Mouse (Mus musculus): ENCODE measurements around the gene Sapcd1. TPM values are rescaled to one million over a fixed set of nuclear protein-coding genes. Genes with fewer than 3 reads are reported as not detected.
"Not testable (repeated sequence)": the region's sequence is repeated elsewhere in the genome, so short reads cannot be mapped to it uniquely, and the experiment has no call there.

Gene Sapcd1
- polyA plus RNA-seq, 1 experiment from 2014 or later, result 7.4 TPM

DNA sequence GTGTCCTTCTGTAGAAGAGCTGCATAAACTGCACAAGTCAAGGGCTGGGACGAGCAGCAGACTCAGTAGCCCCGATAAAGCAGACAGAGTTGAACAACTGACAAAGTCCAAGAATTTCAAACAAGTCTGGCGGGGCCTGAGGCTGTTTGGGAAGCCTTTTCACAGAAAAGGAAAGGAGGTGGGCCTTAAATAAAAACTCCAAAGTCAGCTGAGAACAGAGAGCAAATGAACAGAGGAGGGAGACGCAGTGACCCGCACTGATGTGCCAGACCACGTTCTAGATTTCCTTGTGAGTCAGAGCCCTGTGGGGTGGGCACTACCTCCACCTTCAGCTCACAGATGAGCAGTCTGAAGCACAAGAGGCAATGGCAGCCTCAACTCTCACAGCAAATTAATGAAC lies 7.1 kb upstream of the Sapcd1 start:
- H3K36me3 ChIP-seq (replicated peaks), result no peaks in the 10 kb centered on the region
- H3K27ac ChIP-seq, result no peak overlapping the region
- H3K27me3 ChIP-seq, result no peaks in the 10 kb centered on the region
- WGBS, result 86% methylated on average over 6 of the region's 6 CpGs
- no peaks in the 10 kb centered on the region for H3K9me3 ChIP-seq
- peaks cover 6% of the 10 kb centered on the region for H3K4me1 ChIP-seq
- ATAC-seq (ENCODE audit: low FRiP score), result no peak
- H3K4me2 ChIP-seq, result no peak overlapping the region
- H3K9ac ChIP-seq, result no peak overlapping the region
- no peak overlapping the region for H3K4me3 ChIP-seq (replicated peaks)

DNA sequence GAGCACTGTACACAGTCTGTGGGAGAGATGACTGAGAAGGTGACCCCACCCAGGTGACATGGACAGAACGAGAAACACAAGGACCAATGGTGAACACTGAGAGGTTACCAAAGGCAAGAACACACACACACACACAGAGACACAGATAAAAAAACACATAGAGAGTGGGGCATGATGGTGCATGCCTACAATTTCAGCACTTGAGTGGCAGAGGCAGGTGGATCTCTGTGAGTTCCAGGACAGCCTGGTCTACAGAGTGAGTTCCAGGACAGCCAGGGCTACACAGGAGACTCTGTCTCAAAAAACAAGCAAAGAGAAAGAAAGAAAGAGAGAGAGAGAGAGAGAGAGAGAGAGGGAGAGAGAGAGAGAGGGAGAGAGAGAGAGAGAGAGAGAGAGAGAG lies 5.9 kb upstream of the Sapcd1 start:
- H3K9ac ChIP-seq; H3K9me3 ChIP-seq; H3K27me3 ChIP-seq; ATAC-seq (ENCODE audit: low FRiP score); H3K36me3 ChIP-seq (replicated peaks); H3K27ac ChIP-seq; H3K4me2 ChIP-seq; H3K4me1 ChIP-seq; H3K4me3 ChIP-seq (replicated peaks): not testable (repeated sequence)
- WGBS, result 78% methylated on average over 1 of the region's 1 CpGs

DNA sequence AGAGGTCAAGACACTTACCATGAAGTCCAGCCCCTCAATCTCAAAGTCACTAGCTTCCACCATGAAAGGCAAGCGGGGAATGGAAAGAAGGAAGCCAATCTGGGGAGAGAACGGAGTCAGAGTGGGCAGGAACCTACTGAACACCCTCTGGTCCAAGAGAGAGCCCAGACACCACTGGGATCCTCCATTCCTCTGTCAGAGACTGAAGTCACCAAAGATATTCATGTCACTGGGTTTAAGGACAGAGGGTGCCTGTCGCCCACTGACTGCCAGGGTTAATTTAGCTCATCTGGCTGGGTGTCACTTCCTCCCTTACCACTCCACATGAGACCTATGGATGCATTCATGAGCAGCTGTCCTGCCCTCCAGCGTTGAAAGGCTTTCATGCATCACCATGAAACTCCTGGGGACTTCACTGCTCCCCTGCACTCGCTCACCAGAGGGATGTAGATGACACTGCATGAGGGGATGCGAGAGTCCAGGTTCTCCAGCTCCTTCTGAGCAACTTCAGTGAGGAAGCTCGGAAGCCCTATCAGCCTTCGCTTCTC lies 4.6 kb upstream of the Sapcd1 start:
- WGBS, result 79% methylated on average over 8 of the region's 8 CpGs
- no peak overlapping the region for H3K4me3 ChIP-seq (replicated peaks)
- no peaks in the 10 kb centered on the region for H3K9me3 ChIP-seq
- no peaks in the 10 kb centered on the region for H3K36me3 ChIP-seq (replicated peaks)
- H3K27ac ChIP-seq, result no peak overlapping the region
- no peaks in the 10 kb centered on the region for H3K27me3 ChIP-seq
- no peak overlapping the region for H3K4me2 ChIP-seq
- H3K4me1 ChIP-seq, result peaks cover 19% of the 10 kb centered on the region
- ATAC-seq (ENCODE audit: low FRiP score), result no peak
- H3K9ac ChIP-seq, result no peak overlapping the region

DNA sequence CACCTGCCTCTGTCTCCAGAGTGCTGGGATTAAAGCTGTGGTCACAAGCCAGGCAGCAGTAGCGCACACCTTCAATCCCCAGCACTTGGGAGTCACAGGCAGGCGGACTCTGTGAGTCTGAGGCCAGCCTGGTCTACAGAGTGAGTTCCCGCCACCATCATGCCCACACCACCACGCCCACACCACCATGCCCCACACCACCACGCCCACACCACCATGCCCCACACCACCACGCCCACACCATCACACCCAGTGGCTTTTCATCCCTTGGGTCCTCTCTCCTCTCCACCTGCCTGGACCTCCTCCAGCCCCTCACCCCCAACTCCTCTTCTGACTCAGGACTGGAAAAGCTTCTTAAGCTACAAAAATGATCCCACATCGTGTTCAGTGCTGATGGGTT lies 4.1 kb upstream of the Sapcd1 start:
- ATAC-seq (ENCODE audit: low FRiP score), result no peak
- Histone ChIP-seq H3K27ac (no peak overlapping the region), H3K4me3 (replicated peaks) (no peak overlapping the region), H3K36me3 (replicated peaks) (no peaks in the 10 kb centered on the region), H3K4me2 (no peak overlapping the region), H3K9ac (no peak overlapping the region), H3K27me3 (no peaks in the 10 kb centered on the region), H3K4me1 (peaks cover 24% of the 10 kb centered on the region), H3K9me3 (no peaks in the 10 kb centered on the region)
- WGBS, result 82% methylated on average over 7 of the region's 7 CpGs

DNA sequence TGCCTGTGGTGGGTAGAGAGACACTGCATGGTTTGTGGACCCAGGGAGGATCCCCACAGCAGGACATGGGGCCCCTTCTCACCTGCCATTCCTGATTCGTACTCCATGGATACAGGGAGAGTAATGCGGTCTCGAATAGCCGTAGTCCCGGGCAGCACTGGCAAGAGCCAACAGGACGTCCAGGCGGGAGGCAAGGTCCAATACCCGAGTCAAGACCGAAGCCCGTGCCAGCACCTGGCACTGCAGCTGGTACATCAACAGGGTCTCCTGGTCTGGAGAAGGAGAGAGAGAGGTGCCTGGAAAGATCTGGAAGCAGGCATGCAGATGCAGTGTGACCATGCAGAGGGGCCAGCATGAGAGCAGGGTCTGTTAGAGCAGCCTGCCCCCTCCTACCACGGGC lies 3.5 kb upstream of the Sapcd1 start:
- peaks cover 28% of the 10 kb centered on the region for H3K4me1 ChIP-seq

DNA sequence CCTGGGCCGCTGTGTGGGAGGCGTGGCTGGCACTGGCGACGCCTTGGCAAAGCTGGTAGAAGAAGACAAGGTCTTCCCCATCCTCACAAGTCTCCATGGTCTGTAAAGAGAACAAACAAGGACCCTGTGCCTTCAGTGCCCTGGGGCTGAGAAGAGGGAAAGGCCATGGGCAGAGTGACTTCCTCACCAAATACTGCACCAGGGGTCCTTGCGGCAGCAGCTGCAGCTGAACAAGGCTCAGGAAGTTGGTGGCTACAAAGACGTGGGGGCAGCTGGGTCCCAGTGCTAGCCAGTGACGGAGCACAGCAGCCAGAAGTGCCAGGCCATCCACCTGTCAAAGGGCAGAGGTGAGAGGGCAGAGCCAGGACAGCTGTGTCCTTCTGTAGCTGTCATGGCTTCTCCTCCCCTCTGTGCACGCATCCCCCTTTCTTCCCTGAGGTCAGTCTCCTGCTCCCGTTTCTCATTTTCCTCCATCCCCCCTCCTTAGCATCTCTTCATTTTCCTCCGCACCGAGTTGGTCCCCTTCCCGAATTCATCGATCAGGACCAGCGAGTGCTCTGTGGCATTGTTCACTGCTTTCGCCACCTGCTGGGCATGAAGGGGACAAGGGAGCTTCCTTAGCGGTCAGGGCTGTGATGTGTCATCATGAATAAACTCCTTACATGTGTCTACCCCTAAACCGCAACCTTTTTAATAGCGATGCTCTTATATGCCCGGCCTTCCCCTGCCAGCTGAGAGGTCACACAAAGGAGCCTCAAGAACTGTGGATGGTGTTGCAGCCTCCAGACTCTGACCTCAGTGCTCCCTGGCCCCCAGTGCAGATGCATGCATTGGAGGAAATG lies 2.1 kb upstream of the Sapcd1 start:
- Histone ChIP-seq H3K27me3 (no peaks in the 10 kb centered on the region), H3K9ac (no peak overlapping the region), H3K4me3 (replicated peaks) (no peak overlapping the region), H3K4me2 (peak overlapping the region; percentile 19), H3K27ac (no peak overlapping the region), H3K4me1 (peaks cover 32% of the 10 kb centered on the region), H3K36me3 (replicated peaks) (no peaks in the 10 kb centered on the region), H3K9me3 (no peaks in the 10 kb centered on the region)
- ATAC-seq (ENCODE audit: low FRiP score), result no peak
- 30% methylated on average over 19 of the region's 19 CpGs for WGBS

More for the DNA sequence above, 3.5 kb upstream of the Sapcd1 start:
- ATAC-seq (ENCODE audit: low FRiP score), result no peak
- 90% methylated on average over 11 of the region's 11 CpGs for WGBS
- no peak overlapping the region for H3K4me2 ChIP-seq
- H3K36me3 ChIP-seq (replicated peaks), result no peaks in the 10 kb centered on the region
- H3K27ac ChIP-seq, result no peak overlapping the region
- no peaks in the 10 kb centered on the region for H3K27me3 ChIP-seq
- H3K9ac ChIP-seq, result no peak overlapping the region
- H3K4me3 ChIP-seq (replicated peaks), result no peak overlapping the region
- H3K9me3 ChIP-seq, result no peaks in the 10 kb centered on the region

DNA sequence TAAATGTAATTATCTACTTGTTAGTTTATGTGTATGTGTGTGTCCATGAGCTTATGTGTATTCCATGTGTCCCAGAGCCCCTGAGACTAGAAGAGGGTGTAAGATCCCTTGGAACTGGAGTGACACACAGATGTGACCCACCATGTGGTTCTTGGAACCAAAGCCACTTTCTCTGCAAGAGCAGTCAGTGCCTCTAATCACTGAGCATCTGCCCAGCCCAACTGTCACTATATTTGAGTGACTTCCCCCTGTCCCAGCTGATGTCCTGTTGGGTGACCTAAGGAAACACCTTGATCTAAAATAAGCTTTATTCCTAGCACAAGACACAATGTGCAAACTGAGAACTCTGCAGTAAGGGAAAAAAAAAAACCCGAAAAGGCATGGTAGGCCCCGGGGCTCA lies 499 bp upstream of the Sapcd1 start:
- Histone ChIP-seq H3K9ac (no peak overlapping the region), H3K4me2 (no peak overlapping the region), H3K9me3 (no peaks in the 10 kb centered on the region), H3K27me3 (no peaks in the 10 kb centered on the region), H3K4me1 (peaks cover 35% of the 10 kb centered on the region), H3K27ac (no peak overlapping the region; the same call in 1 of the 2 replicates), H3K36me3 (replicated peaks) (no peaks in the 10 kb centered on the region), H3K4me3 (replicated peaks) (no peak overlapping the region)
- ATAC-seq (ENCODE audit: low FRiP score), result no peak
- WGBS, result 79% methylated on average over 2 of the region's 2 CpGs

DNA sequence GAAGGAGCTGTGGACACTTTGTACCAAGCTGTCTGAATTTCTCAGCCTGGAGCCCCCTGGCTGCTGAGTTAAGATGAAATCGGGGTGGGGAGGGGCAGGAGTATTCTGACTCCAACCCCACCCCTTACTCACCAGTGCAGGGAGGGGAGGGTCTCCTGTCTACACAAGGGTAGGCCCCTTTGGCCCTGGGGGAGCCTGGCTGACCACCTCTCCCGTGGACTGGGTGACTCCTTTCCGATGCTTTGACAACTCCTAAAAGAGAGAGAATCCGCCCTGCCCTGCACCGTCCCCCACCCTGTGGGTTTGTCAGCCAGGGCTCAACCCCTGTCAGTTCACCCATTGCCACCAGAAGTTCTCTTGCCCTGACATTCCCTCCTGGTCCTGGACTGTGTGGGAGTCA lies 1.6 kb downstream of the Sapcd1 start:
- Histone ChIP-seq H3K4me3 (replicated peaks) (no peak overlapping the region), H3K27me3 (no peaks in the 10 kb centered on the region), H3K4me1 (peaks cover 43% of the 10 kb centered on the region), H3K9ac (no peak overlapping the region), H3K4me2 (no peak overlapping the region), H3K36me3 (replicated peaks) (no peaks in the 10 kb centered on the region), H3K27ac (peak overlapping the region; percentile 84; the same call in 1 of the 2 replicates), H3K9me3 (no peaks in the 10 kb centered on the region)
- no peak for ATAC-seq (ENCODE audit: low FRiP score)
- 93% methylated on average over 5 of the region's 5 CpGs for WGBS

DNA sequence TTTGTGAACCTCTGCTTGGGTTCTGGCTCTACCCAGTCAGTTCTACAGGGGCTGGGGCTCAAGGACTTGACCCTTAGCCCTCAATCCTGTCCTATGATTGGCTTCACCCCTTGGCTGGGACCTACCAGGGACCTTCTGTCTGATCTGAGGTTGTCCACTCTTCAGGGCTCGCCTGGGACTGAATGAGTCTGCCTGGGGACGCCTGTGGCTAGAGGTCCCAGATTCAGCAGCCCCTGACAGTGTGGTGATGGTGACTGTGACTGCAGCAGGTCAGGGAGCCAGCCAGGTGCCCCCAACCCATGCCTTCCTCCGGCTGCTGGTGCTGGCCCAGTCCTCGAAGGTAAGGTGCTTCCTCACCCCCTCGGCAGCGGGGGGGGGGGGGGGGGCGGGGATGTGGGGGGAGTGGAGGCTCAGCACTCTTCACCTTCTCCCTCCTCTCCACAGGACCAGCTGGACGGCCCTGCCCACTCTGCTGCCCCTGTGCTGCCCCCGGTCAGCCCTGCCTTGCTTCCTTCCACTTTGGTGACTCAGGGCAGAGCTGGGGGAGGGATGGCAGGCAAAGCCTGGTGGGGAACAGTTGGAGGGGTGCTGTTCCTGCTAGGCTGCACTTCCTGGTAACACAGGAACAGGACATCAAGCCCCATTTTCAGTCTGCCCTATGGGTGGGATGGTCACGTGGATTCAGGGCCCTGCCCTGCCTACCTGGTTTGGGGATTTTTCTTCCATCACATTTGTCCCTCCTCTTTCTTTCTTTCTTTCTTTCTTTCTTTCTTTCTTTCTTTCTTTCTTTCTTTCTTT lies 2.9 kb downstream of the Sapcd1 start:
- Histone ChIP-seq H3K9ac (no peak overlapping the region), H3K4me3 (replicated peaks) (no peak overlapping the region), H3K36me3 (replicated peaks) (no peaks in the 10 kb centered on the region), H3K4me2 (no peak overlapping the region), H3K9me3 (no peaks in the 10 kb centered on the region), H3K4me1 (peaks cover 42% of the 10 kb centered on the region), H3K27ac (no peak overlapping the region), H3K27me3 (no peaks in the 10 kb centered on the region)
- WGBS, result 69% methylated on average over 7 of the region's 10 CpGs
- no peak for ATAC-seq (ENCODE audit: low FRiP score)

DNA sequence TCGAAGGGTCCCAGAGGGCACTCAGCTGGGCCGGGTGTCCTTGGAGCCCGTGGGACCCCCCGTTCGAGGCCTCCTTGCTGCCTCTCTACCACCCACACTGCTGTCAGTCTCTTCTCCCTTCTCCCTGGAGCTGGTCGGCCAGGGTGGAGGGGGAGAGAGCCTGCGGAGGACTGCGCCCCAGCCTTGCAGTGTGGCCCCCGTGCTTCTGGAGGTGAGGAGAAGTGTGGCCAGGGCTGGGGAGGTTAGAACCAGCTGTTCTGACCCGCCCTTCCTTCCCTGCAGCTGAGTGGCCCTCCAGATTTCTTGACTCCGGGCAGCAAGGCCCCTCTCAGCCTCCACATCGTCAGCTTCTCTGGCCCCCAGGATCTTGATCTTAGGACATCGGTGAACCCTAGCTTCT lies 3.6 kb downstream of the Sapcd1 start:
- no peak overlapping the region for H3K9ac ChIP-seq
- no peak overlapping the region for H3K4me2 ChIP-seq
- no peaks in the 10 kb centered on the region for H3K9me3 ChIP-seq
- ATAC-seq (ENCODE audit: low FRiP score), result no peak
- no peaks in the 10 kb centered on the region for H3K27me3 ChIP-seq
- H3K4me3 ChIP-seq (replicated peaks), result no peak overlapping the region
- no peak overlapping the region for H3K27ac ChIP-seq
- H3K36me3 ChIP-seq (replicated peaks), result no peaks in the 10 kb centered on the region
- peaks cover 38% of the 10 kb centered on the region for H3K4me1 ChIP-seq
- 84% methylated on average over 13 of the region's 13 CpGs for WGBS

DNA sequence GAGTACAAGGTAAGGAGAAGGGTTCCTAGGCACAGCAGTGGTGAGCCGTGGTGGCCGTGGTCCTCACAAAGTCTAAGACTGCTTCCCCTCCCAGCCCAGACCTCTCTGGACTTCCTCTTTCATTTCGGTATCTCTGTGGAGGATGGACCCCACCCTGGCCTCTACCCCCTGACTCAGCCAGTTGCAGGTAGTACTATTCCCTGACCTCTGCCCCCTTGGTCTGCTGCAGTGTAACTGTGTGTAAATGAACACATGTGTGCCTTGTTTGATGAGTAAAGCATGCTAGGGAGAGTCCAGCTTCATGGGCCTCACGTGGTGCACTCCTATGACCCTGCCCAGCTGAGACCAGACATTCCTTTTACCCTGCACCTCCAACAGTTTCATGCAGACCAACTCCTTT lies 4.1 kb downstream of the Sapcd1 start:
- 84% methylated on average over 4 of the region's 4 CpGs for WGBS
- Histone ChIP-seq H3K4me3 (replicated peaks) (no peak overlapping the region), H3K4me2 (no peak overlapping the region), H3K9me3 (no peaks in the 10 kb centered on the region), H3K4me1 (peaks cover 38% of the 10 kb centered on the region), H3K27ac (no peak overlapping the region), H3K27me3 (no peaks in the 10 kb centered on the region), H3K9ac (no peak overlapping the region), H3K36me3 (replicated peaks) (no peaks in the 10 kb centered on the region)
- no peak for ATAC-seq (ENCODE audit: low FRiP score)

DNA sequence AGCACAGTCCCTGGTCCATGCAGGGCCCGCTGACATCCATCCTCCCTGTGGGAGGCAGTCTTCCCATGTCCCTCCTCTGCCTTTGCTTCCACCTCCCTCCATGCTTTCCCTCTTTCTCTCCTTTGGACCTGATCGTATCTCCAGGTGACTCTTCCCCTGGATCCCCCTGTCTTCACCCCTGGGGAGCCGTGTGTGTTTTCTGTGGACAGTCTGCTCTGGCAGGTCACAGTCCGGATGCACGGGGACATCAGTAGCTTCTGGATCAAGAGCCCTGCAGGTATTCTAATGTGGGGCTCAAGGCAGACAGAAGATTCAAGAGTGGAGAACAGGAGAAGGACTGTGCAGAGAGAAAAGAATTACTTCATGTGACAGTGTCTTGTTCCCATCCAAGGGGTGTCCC lies 4.6 kb downstream of the Sapcd1 start:
- Histone ChIP-seq H3K27ac (no peak overlapping the region), H3K4me3 (replicated peaks) (no peak overlapping the region)

More for the DNA sequence above, 4.6 kb downstream of the Sapcd1 start:
- Histone ChIP-seq H3K4me1 (peaks cover 37% of the 10 kb centered on the region), H3K9ac (no peak overlapping the region), H3K9me3 (no peaks in the 10 kb centered on the region), H3K4me2 (no peak overlapping the region), H3K27me3 (no peaks in the 10 kb centered on the region), H3K36me3 (replicated peaks) (no peaks in the 10 kb centered on the region)
- 78% methylated on average over 5 of the region's 5 CpGs for WGBS
- no peak for ATAC-seq (ENCODE audit: low FRiP score)
